Mouse (Mus musculus): ENCODE measurements around the gene Calcoco2. TPM values are rescaled to one million over a fixed set of nuclear protein-coding genes. Genes with fewer than 3 reads are reported as not detected.

Gene Calcoco2
- polyA plus RNA-seq, 1 experiment from 2014 or later, result not detected

DNA sequence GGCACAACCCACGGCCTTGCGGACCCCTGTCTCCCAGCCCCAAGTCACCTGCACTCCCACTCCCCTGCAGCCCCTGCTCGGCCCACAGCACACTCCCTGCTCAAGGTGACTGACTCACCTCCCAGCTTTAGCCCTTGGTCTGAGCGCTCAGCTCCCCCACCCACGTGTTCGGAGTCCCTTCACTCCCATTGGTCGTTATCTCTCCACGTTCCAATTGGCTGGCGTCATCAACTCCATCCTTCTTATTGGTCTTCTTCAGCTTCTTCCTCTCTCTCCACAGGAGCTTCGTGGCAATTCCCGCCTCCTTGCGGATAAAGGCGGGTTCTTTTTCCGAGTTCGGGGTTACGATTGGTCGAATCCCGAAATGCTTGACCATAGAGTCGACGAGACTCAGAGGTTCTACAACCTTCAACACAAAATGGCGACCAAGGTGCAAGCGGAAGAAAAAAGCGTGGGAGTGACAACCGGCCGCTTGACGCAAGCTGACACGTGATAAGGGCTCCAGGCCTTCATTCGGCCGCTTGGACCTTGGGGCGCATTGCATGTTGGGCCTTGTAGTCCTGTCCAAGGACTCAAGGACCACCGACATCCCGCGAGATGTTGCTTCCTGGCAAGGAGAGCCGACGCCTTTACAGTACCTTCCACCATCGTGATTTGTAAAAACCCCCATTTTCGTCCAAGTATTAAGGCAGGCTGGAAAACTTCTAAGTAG is 36.1 kb downstream of the Calcoco2 start, which contains the start of gene Atp5g1:
Gene Atp5g1, minus strand, starts transcription at position 162 of the 712 bp plus-strand sequence.
- H3K9ac ChIP-seq, result peak within 1 kb of the TSS; percentile 81

DNA sequence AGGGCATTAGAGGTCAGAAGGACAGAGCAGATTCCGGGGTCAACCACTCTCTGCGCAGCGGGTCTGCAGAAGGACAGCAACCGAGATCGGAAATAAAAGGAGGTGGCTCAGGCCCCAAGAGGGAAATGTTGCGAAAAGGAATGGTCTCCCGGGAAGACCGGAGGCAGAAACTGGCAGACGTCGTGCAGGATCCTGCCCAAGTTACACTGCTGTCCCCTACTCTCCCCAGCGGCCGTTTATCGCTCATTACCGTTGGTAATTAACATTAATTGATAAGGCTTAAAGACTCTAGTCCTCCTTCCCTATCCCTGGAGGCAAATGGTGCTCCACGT is 36.6 kb downstream of the Calcoco2 start:
- peak overlapping the region; percentile 81 for H3K9ac ChIP-seq
- H3K9me3 ChIP-seq, result no peaks in the 10 kb centered on the region
- H3K27ac ChIP-seq, result peak overlapping the region; percentile 77
- H3K4me1 ChIP-seq (replicated peaks), result peaks cover 8% of the 10 kb centered on the region; the same call in 1 of the 2 replicates
- H3K27me3 ChIP-seq (replicated peaks), result no peaks in the 10 kb centered on the region
- peak overlapping the region; percentile 74 for H3K4me2 ChIP-seq (replicated peaks)
- peak overlapping the region; percentile 80 for H3K4me3 ChIP-seq (replicated peaks)
- no peaks in the 10 kb centered on the region for H3K36me3 ChIP-seq
- WGBS, result under 1% methylated on average over 15 of the region's 15 CpGs
- ATAC-seq, result 0 out of 2 replicates have a peak, but pooled peaks have one; percentile 0

More for the DNA sequence above, 36.1 kb downstream of the Calcoco2 start, which contains the start of gene Atp5g1:
- H3K4me2 ChIP-seq (replicated peaks), result peak within 1 kb of the TSS; percentile 74
- H3K36me3 ChIP-seq, result no peaks in the 10 kb centered on the region
- no peaks in the 10 kb centered on the region for H3K27me3 ChIP-seq (replicated peaks)
- H3K27ac ChIP-seq, result peak within 1 kb of the TSS; percentile 77
- under 1% methylated on average over 37 of the region's 37 CpGs for WGBS
- H3K4me3 ChIP-seq (replicated peaks), result peak within 1 kb of the TSS; percentile 80
- peaks cover 8% of the 10 kb centered on the region; the same call in 1 of the 2 replicates for H3K4me1 ChIP-seq (replicated peaks)
- no peaks in the 10 kb centered on the region for H3K9me3 ChIP-seq
- peak; percentile 98 for ATAC-seq

DNA sequence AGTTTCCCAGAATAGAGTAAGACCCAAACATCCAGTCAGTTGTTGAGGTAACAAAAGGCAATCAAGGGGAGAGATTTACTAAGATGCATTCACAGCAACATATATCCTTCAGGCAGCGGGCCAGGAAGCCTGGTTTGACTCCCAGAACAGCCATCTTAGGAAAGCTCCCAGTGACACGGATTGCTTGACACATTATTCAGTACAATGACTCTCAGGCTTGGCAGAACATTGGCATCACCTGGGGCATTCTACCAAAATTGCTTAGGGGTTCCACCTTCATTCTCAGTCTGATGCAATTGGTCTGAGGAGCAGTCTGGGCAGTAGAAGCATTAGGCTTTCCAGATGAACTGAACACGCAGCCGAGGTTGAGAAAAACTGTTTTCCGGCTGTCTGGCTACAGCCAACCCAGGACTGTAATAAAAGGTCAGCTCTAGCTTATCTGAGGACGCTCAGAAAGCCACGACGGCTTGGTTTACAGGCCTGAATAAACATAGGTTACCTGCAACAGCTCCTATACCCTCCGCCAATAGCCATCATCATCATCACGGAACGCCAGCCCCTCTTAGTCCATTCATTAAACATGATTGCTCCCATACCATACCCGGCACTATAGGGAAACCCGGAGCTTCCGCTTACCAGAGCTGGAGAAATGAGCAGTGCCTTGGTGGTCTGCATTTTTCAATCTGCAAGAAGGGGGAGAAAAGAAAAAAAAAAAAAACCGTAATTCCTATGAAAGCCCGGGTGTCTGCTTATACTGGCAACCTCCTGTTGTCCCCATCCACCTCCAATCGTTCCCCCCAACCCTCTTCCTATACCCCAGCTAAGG is 37.2 kb downstream of the Calcoco2 start:
- Histone ChIP-seq H3K9me3 (no peaks in the 10 kb centered on the region), H3K4me3 (replicated peaks) (peak overlapping the region; percentile 80), H3K36me3 (no peaks in the 10 kb centered on the region), H3K9ac (peak overlapping the region; percentile 81), H3K4me1 (replicated peaks) (peaks cover 8% of the 10 kb centered on the region; the same call in 1 of the 2 replicates), H3K27ac (peak overlapping the region; percentile 77), H3K4me2 (replicated peaks) (peak overlapping the region; percentile 74), H3K27me3 (replicated peaks) (no peaks in the 10 kb centered on the region)
- no peak for ATAC-seq
- WGBS, result 12% methylated on average over 17 of the region's 17 CpGs

DNA sequence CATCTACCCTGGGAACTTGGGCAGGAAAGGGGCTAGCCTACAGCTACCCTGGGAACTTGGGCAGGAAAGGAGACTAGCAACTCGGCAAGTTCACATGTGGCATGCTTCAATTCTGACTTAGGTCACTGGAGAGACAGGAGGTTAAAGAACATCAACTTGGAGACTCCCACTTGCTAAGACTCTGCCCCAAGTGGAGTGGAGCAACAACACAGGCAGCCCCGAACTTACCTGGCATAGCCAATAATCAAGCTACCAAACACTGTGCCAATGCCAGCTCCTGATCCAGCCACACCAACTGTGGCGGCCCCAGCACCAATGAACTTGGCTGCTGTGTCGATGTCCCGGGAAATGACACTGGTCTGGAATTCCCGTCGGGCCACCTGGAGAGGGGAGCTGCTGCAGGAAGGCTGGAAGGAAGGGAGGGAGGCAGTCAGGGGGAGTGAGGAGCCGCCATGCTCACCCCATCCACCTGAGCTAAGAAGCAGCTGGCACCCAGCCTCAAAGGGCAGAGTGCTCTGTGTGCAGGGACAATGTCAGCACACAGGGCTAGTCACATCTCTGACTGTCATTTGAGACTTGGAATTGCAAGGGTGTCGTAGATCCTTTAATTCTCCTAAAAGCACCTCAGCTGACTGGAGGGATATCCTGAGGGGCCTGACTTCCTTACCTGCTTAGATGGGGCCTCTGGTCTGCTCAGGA is 38.3 kb downstream of the Calcoco2 start:
- H3K9me3 ChIP-seq, result no peaks in the 10 kb centered on the region
- H3K27ac ChIP-seq, result no peak overlapping the region
- no peak overlapping the region for H3K9ac ChIP-seq
- no peaks in the 10 kb centered on the region for H3K36me3 ChIP-seq
- H3K4me3 ChIP-seq (replicated peaks), result peak overlapping the region; percentile 80; the same call in 1 of the 2 replicates
- ATAC-seq, result no peak
- no peaks in the 10 kb centered on the region for H3K27me3 ChIP-seq (replicated peaks)
- 79% methylated on average over 9 of the region's 9 CpGs for WGBS
- H3K4me1 ChIP-seq (replicated peaks), result peaks cover 8% of the 10 kb centered on the region; the same call in 1 of the 2 replicates
- H3K4me2 ChIP-seq (replicated peaks), result peak overlapping the region; percentile 74

DNA sequence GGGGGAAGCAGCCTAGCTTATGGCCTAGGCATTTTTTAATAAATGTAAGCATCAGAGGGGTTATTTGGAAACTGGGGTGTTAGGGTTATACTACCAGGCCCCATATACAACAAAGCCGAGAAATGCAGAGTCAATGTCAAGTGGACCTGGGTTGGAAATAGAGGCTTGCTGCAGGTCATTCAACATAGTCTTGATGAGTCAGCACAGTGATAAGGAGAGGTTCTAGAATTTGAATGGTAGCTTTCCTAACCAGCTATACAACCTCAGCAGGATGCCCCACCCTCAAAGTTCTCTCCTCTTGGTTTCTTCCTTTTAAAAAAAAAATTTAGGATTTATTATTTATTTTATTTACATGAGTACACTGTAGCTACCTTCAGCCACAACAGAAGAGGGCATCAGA is 40.8 kb downstream of the Calcoco2 start:
- 78% methylated on average over 1 of the region's 1 CpGs for WGBS
- no peak for ATAC-seq
- Histone ChIP-seq H3K4me2 (replicated peaks) (no peak overlapping the region), H3K36me3 (no peaks in the 10 kb centered on the region), H3K9me3 (no peaks in the 10 kb centered on the region), H3K27ac (no peak overlapping the region), H3K9ac (no peak overlapping the region), H3K4me1 (replicated peaks) (peaks cover 8% of the 10 kb centered on the region; the same call in 1 of the 2 replicates), H3K27me3 (replicated peaks) (no peaks in the 10 kb centered on the region), H3K4me3 (replicated peaks) (no peak overlapping the region)

DNA sequence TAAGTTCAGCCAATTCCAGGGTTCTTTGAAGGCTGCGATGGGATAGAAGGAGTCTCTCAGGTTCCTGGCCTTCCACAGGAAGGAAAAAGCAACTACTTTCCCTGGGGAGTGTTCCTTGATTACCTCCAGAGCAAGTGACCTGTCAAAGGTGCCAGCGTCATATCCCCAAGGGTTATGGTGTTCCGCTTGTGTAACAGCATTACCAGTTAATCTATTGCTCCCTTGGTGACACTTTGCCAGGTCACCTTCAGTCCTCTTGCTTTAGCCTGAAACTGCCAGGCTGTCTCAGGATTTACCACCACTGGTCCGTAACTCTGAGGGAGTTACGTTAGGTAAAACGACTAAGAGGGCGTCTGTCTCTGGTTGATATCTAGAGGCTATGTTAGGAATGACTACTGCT is 41.4 kb downstream of the Calcoco2 start:
- H3K27me3 ChIP-seq (replicated peaks), result no peaks in the 10 kb centered on the region
- no peaks in the 10 kb centered on the region for H3K36me3 ChIP-seq
- no peak overlapping the region for H3K27ac ChIP-seq
- no peak for ATAC-seq
- no peak overlapping the region for H3K4me2 ChIP-seq (replicated peaks)
- no peak overlapping the region for H3K9ac ChIP-seq
- no peak overlapping the region for H3K4me3 ChIP-seq (replicated peaks)
- H3K9me3 ChIP-seq, result no peaks in the 10 kb centered on the region
- WGBS, result 91% methylated on average over 7 of the region's 7 CpGs
- H3K4me1 ChIP-seq (replicated peaks), result peaks cover 13% of the 10 kb centered on the region; the same call in 1 of the 2 replicates

DNA sequence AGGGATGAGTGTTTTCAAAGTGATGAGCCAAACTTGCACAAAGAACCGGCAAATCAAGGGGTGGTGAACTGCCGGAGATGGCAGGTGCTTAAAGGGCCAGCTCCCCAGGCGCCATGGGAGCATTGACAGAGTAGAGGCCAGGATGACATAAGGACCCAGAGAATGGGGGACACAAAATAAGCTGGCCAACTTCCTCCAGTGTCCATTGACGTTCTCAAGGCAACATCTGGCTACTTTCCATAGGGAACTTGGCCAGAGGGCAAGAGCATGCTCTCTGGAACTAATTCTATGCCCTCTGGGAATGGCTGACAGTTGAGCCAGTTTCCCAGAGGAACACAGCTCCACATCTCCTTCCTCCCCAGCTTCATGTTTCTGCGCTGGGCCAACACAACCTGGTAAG is 43.5 kb downstream of the Calcoco2 start:
- no peak overlapping the region for H3K9ac ChIP-seq
- peaks cover 11% of the 10 kb centered on the region; the same call in 1 of the 2 replicates for H3K4me1 ChIP-seq (replicated peaks)
- ATAC-seq, result no peak
- H3K9me3 ChIP-seq, result no peaks in the 10 kb centered on the region
- H3K4me2 ChIP-seq (replicated peaks), result no peak overlapping the region
- H3K27me3 ChIP-seq (replicated peaks), result no peaks in the 10 kb centered on the region
- 73% methylated on average over 5 of the region's 5 CpGs for WGBS
- no peaks in the 10 kb centered on the region for H3K36me3 ChIP-seq
- H3K27ac ChIP-seq, result 0 out of 2 replicates have a peak overlapping the region, but pooled peaks have one; percentile 9
- H3K4me3 ChIP-seq (replicated peaks), result no peak overlapping the region

DNA sequence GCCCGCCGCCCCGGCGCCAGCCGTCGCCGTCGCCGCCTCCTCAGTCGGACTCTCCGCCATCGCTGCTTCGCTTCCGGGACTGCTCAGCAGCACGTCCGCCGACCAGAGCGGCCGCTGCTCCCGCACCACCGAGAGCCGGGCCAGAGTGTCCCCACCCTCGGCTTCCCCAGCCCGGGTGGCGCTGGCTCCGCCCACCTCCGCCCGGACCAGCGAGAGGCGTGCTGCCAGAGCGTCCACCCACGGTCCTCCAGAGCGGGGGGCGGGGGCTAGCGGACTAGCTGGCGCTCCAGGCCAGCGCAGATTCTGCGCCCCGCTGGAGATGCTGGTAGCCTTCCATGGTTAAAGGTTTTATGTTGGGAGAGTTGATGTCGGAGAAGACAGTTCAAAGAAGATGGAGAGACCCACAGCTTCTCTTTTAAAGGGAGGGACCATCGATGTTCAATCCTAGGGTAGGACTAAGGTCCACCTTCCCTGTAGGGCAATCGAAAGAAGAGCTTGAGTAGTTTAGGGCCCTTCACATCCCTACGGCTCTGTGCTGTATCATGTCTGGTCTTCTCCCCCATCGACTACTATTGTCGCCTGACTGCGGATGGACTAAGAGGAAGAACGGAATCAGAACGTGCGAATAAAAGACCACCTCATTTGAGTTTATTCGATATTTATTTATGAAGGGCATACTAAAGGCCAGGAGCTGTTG is 46.4 kb downstream of the Calcoco2 start, which contains the start of gene Ube2z:
Gene Ube2z, minus strand, starts transcription at position 174 of the 697 bp plus-strand sequence.
- peak within 1 kb of the TSS; percentile 88 for H3K27ac ChIP-seq
- WGBS, result 3% methylated on average over 50 of the region's 50 CpGs
- H3K4me1 ChIP-seq (replicated peaks), result peaks cover 16% of the 10 kb centered on the region; the same call in 1 of the 2 replicates
- H3K4me3 ChIP-seq (replicated peaks), result peak within 1 kb of the TSS; percentile 90
- peak within 1 kb of the TSS; percentile 73 for H3K4me2 ChIP-seq (replicated peaks)
- peak within 1 kb of the TSS; percentile 88 for H3K9ac ChIP-seq
- ATAC-seq, result peak; percentile 98
- peaks cover 8% of the 10 kb centered on the region; the same call in 1 of the 2 replicates for H3K36me3 ChIP-seq
- H3K9me3 ChIP-seq, result no peaks in the 10 kb centered on the region
- no peaks in the 10 kb centered on the region for H3K27me3 ChIP-seq (replicated peaks)

DNA sequence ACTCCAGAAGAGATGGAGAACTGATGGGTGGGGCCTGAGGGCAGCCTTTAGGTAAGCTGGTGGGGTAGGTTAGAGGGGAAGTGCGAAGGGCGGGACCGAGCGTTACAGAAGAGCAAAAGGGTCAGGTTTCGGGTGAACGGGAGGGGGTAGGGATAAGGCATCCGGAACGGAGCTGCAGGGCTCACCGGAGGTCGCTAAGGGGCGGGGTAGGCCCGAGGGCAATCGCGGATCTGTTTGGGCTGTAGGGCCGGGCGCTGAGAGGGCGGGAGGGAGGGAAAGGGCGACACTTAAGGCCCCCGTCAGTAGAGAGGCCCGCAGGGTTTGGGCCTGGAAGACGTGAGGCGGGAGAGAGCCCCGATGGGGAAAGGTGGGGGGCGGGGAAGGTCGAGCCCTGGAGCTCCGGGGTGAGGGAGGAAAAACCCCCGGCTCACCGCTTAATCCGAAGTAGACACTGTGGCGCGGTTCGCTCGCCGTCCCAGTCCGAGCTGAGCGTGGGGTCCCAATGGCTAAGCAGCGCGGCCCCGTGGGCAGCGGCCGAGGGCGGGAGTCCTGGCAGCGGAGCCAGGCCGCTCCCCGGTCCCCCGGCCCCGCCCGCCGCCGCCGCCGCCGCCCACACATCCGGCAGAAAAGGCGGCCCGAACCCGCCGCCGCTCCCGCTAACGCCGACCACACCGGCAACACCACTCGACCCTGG is 47.1 kb downstream of the Calcoco2 start:
- peak overlapping the region; percentile 88 for H3K9ac ChIP-seq
- H3K36me3 ChIP-seq, result peaks cover 8% of the 10 kb centered on the region; the same call in 1 of the 2 replicates
- peaks cover 16% of the 10 kb centered on the region; the same call in 1 of the 2 replicates for H3K4me1 ChIP-seq (replicated peaks)
- WGBS, result under 1% methylated on average over 36 of the region's 64 CpGs
- peak overlapping the region; percentile 73 for H3K4me2 ChIP-seq (replicated peaks)
- H3K4me3 ChIP-seq (replicated peaks), result peak overlapping the region; percentile 90
- peak; percentile 76 for ATAC-seq
- H3K27ac ChIP-seq, result peak overlapping the region; percentile 88
- no peaks in the 10 kb centered on the region for H3K27me3 ChIP-seq (replicated peaks)
- no peaks in the 10 kb centered on the region for H3K9me3 ChIP-seq

DNA sequence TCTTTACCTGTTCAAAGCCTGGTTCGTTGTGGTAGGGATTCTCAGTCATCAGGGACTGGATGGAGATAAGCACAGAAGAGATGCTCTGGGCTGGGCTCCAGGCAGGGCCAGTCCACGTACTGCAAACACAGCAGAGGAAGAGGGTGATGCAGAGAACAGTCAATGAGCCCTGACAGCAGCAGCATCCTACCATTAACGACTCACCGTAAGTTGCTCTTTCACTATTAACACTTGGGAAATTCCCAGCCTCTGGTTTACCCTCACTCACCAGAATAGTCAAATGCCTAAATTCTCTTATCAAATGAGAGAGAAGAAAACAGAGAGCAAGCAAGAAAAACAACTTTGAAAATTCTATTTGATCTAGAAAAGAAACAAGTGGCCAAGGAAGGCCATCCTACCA is 53.5 kb downstream of the Calcoco2 start:
- no peak for ATAC-seq

DNA sequence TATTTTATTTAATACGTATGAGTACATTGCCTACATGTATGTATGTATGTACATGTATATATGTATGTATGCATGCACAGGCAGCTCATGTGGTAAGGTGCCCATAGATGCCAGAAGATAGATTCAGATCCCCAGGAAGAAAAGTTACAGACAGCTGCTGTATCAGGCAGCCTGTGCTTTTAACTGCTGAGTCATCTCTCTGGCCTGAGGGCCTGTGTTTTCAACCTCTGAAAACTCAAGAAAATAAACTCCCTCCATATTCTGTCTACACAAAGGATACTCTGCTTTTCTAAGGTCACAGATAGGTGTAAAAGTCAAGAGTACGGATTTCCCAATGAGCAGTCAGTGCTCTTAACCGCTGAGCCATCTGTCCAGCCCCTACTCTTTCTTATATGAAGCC is 60.9 kb downstream of the Calcoco2 start:
- ATAC-seq, result no peak
- H3K9me3 ChIP-seq, result no peaks in the 10 kb centered on the region
- no peak overlapping the region for H3K27ac ChIP-seq
- H3K9ac ChIP-seq, result no peak overlapping the region
- H3K4me1 ChIP-seq (replicated peaks), result no peaks in the 10 kb centered on the region
- WGBS, result 94% methylated on average over 3 of the region's 3 CpGs
- H3K27me3 ChIP-seq (replicated peaks), result no peaks in the 10 kb centered on the region
- peaks cover 58% of the 10 kb centered on the region for H3K36me3 ChIP-seq
- H3K4me3 ChIP-seq (replicated peaks), result no peak overlapping the region
- H3K4me2 ChIP-seq (replicated peaks), result no peak overlapping the region

More for the DNA sequence above, 53.5 kb downstream of the Calcoco2 start:
- Histone ChIP-seq H3K27me3 (replicated peaks) (no peaks in the 10 kb centered on the region), H3K4me1 (replicated peaks) (peaks cover 6% of the 10 kb centered on the region; the same call in 1 of the 2 replicates), H3K36me3 (peaks cover 24% of the 10 kb centered on the region), H3K27ac (no peak overlapping the region), H3K4me2 (replicated peaks) (no peak overlapping the region), H3K4me3 (replicated peaks) (no peak overlapping the region), H3K9ac (no peak overlapping the region), H3K9me3 (no peaks in the 10 kb centered on the region)
- WGBS, result 86% methylated on average over 4 of the region's 4 CpGs
